Mouse (Mus musculus) liver, embryonic 13.5 days (tissue): Measurements from ENCODE around the gene Zfp985. TPM values are rescaled to one million over a fixed set of nuclear protein-coding genes. Genes with fewer than 3 reads are reported as not detected.
"Not testable (repeated sequence)": the region's sequence is repeated elsewhere in the genome, so short reads cannot be mapped to it uniquely, and the experiment has no call there.

ENCODE experiments used
- ATAC-seq: fragments of 200-750 bp; cut with Nextera tagmentation; 2 replicates; pipeline ENCODE4 v1.8.0; 2017; ENCODE audit warnings: low read depth, mild to moderate bottlenecking, moderate number of reproducible peaks, moderate library complexity
- DNase-seq: peaks from one replicate; pipeline ENCODE4 v3.0.0; 2022
- H3K27ac ChIP-seq: fragments of 300-500 bp; sonication (generic); 2 replicates; pipeline ENCODE4 v1.5.1; 2015; ENCODE audit warnings: moderate library complexity, mild to moderate bottlenecking, inconsistent platforms
- H3K27me3 ChIP-seq: fragments of 300-500 bp; sonication (generic); 2 replicates; pipeline ENCODE4 v1.6.1; 2015; ENCODE audit warnings: mild to moderate bottlenecking, inconsistent platforms
- H3K36me3 ChIP-seq: fragments of 300-500 bp; sonication (generic); 2 replicates; pipeline ENCODE4 v1.6.1; 2015; ENCODE audit warnings: mild to moderate bottlenecking, inconsistent platforms
- H3K4me1 ChIP-seq: fragments of 300-500 bp; sonication (generic); replicated peaks from 2 replicates; pipeline ENCODE4 v1.6.1; 2015; ENCODE audit warnings: inconsistent platforms
- H3K4me2 ChIP-seq: fragments of 300-500 bp; sonication (generic); 2 replicates; pipeline ENCODE4 v1.6.1; 2015; ENCODE audit warnings: inconsistent platforms, mild to moderate bottlenecking, moderate library complexity
- H3K4me3 ChIP-seq: fragments of 300-500 bp; sonication (generic); replicated peaks from 2 replicates; pipeline ENCODE4 v1.5.1; 2015; ENCODE audit warnings: mild to moderate bottlenecking, inconsistent platforms
- H3K9ac ChIP-seq: fragments of 300-500 bp; sonication (generic); 2 replicates; pipeline ENCODE4 v1.6.1; 2015; ENCODE audit warnings: mild to moderate bottlenecking, inconsistent platforms
- H3K9me3 ChIP-seq: fragments of 300-500 bp; sonication (generic); replicated peaks from 2 replicates; pipeline ENCODE4 v1.6.1; 2016; ENCODE audit warnings: inconsistent platforms
- WGBS: fragments of 180-500 bp; shearing (Covaris S2); methylation state at CpG from one replicate; pipeline ENCODE4 v1.1.7; 2015; ENCODE audit not compliant: insufficient replicate concordance; 5-methylcytosine and 5-hydroxymethylcytosine counted together
- polyA plus RNA-seq: library from polyadenylated mRNA; unstranded; fragments of >200 nt; fragmentation: Nextera tagmentation; extraction: Ambion mirVana; gene quantifications from 2 replicates; pipeline ENCODE4 v1.2.1, GENCODE M21; 2015

Gene Zfp985
- polyA plus RNA-seq, 1 experiment from 2014 or later: 0.09 TPM

GRCm38 (mm10) chr4:147606511-147606910, 53.4 kb downstream of the Zfp985 start:
- not testable (repeated sequence) for H3K27ac ChIP-seq, H3K27me3 ChIP-seq, ATAC-seq, H3K4me1 ChIP-seq, DNase-seq, H3K4me2 ChIP-seq, H3K9me3 ChIP-seq, H3K36me3 ChIP-seq, H3K4me3 ChIP-seq, H3K9ac ChIP-seq
- 59% methylated on average over 6 of the region's 6 CpGs for WGBS

- not testable (repeated sequence) for DNase-seq, H3K27me3 ChIP-seq, H3K27ac ChIP-seq, H3K9ac ChIP-seq, H3K4me1 ChIP-seq, H3K4me2 ChIP-seq, H3K4me3 ChIP-seq, H3K9me3 ChIP-seq, H3K36me3 ChIP-seq
- WGBS: no CpG with 5 or more reads among the region's 2 CpGs
- peak; percentile 50; the same call in 1 of the 2 replicates for ATAC-seq
These were observed 80.8 kb downstream of the Zfp985 start for GRCm38 (mm10) chr4:147633818-147634262.

Other genes with a start within 250 kb of the Zfp985 start
- gene Zfp988, start 247.6 kb upstream of the Zfp985 start, polyA plus RNA-seq: 0.12 and 0.15 TPM in 2 replicates
- 0.16 and 0.38 TPM in 2 replicates for gene Zfp978, start 192.0 kb upstream of the Zfp985 start, polyA plus RNA-seq
- 2.4 and 3.4 TPM in 2 replicates for gene Zfp982, start 60.9 kb upstream of the Zfp985 start, polyA plus RNA-seq
- gene Gm16503, start 13.1 kb upstream of the Zfp985 start, polyA plus RNA-seq: 0.06 and 0.10 TPM in 2 replicates
- gene Zfp979, start 89.2 kb downstream of the Zfp985 start, polyA plus RNA-seq: 4.6 and 6.1 TPM in 2 replicates
- gene Zfp534, start 149.3 kb downstream of the Zfp985 start, polyA plus RNA-seq: not detected in 2 replicates